Comparison of ENCODE assay signal across 25 mouse cellular contexts in genomic region chr15:99862473-99862872, GRCm38 (mm10). TPM values are rescaled to one million over a fixed set of nuclear protein-coding genes. Genes with fewer than 3 reads are reported as not detected.
DNase-seq lines count a peak whose midpoint lies in the region; ATAC-seq and TF ChIP-seq lines count a peak whose summit lies in the region.
"Had no signal": no experiment of that assay in that cellular context is flagged by ENCODE, and none has a peak within 500 bp of the region (broad histone marks: within the 10 kb centered on the region; RNA-seq: fewer than 3 reads in every experiment).

No protein-coding gene starts in this region.

- TF ChIP-seq EP300 in liver, postnatal 0 days (IDR thresholded peaks at IDR 0.05; ENCODE audit: low read depth) = no peak

- H3K4me2 ChIP-seq in forebrain, embryonic 12.5 days = no peak overlapping the region
- H3K4me2 ChIP-seq in liver, embryonic 11.5 days = no peak overlapping the region
- no peak overlapping the region for H3K4me2 ChIP-seq in liver, postnatal 0 days (ENCODE audit: low read depth, low read length)
- H3K4me2 ChIP-seq: embryonic facial prominence, embryonic 13.5 days; forebrain, embryonic 15.5 days; limb, embryonic 12.5 days; midbrain, embryonic 13.5 days had no signal

- H3K27me3 ChIP-seq in forebrain, embryonic 10.5 days (ENCODE audit: poor library complexity, severe bottlenecking) = no peaks in the 10 kb centered on the region
- H3K27me3 ChIP-seq in forebrain, embryonic 12.5 days = no peaks in the 10 kb centered on the region
- H3K27me3 ChIP-seq in liver, embryonic 11.5 days (replicated peaks; ENCODE audit: control insufficient read depth, insufficient read depth, low read length) = no peaks in the 10 kb centered on the region
- no peaks in the 10 kb centered on the region for H3K27me3 ChIP-seq in liver, postnatal 0 days (ENCODE audit: insufficient read depth, low read length)
- H3K27me3 ChIP-seq: embryonic facial prominence, embryonic 13.5 days; forebrain, embryonic 15.5 days; limb, embryonic 12.5 days; midbrain, embryonic 13.5 days had no signal

- H3K9ac ChIP-seq in forebrain, embryonic 12.5 days = no peak overlapping the region
- H3K9ac ChIP-seq in liver, embryonic 11.5 days (ENCODE audit: low read depth, low read length) = no peak overlapping the region
- H3K9ac ChIP-seq in liver, postnatal 0 days (replicated peaks) = no peak overlapping the region
- H3K9ac ChIP-seq: embryonic facial prominence, embryonic 13.5 days; forebrain, embryonic 15.5 days; limb, embryonic 12.5 days; midbrain, embryonic 13.5 days had no signal

- peaks cover 8% of the 10 kb centered on the region for H3K36me3 ChIP-seq in forebrain, embryonic 10.5 days (replicated peaks)
- no peaks in the 10 kb centered on the region for H3K36me3 ChIP-seq in forebrain, embryonic 12.5 days (replicated peaks)
- H3K36me3 ChIP-seq in liver, embryonic 11.5 days (ENCODE audit: control insufficient read depth, insufficient read depth, low read length) = no peaks in the 10 kb centered on the region
- no peaks in the 10 kb centered on the region for H3K36me3 ChIP-seq in liver, postnatal 0 days (replicated peaks; ENCODE audit: insufficient read depth, low read length)
- H3K36me3 ChIP-seq: embryonic facial prominence, embryonic 13.5 days; heart, embryonic 10.5 days; limb, embryonic 12.5 days; midbrain, embryonic 13.5 days had no signal

- H3K4me3 ChIP-seq in forebrain, embryonic 10.5 days = no peak overlapping the region
- no peak overlapping the region for H3K4me3 ChIP-seq in forebrain, embryonic 12.5 days (replicated peaks)
- no peak overlapping the region for H3K4me3 ChIP-seq in liver, embryonic 11.5 days (ENCODE audit: low read depth, low read length)
- H3K4me3 ChIP-seq in liver, postnatal 0 days (ENCODE audit: low read depth, low read length) = no peak overlapping the region
- H3K4me3 ChIP-seq: embryonic facial prominence, embryonic 13.5 days; erythroblast, embryonic 14.5 days; forebrain, embryonic 15.5 days; heart, embryonic 10.5 days; limb, embryonic 12.5 days; megakaryocyte, embryonic 14.5 days; midbrain, embryonic 13.5 days had no signal

- no peaks in the 10 kb centered on the region; the same call in 1 of the 2 replicates for H3K9me3 ChIP-seq in forebrain, embryonic 10.5 days
- H3K9me3 ChIP-seq in forebrain, embryonic 12.5 days = no peaks in the 10 kb centered on the region
- no peaks in the 10 kb centered on the region for H3K9me3 ChIP-seq in liver, embryonic 11.5 days (ENCODE audit: control insufficient read depth, low read length)
- H3K9me3 ChIP-seq in liver, postnatal 0 days (ENCODE audit: low read length) = no peaks in the 10 kb centered on the region
- H3K9me3 ChIP-seq: embryonic facial prominence, embryonic 13.5 days; forebrain, embryonic 15.5 days; heart, embryonic 10.5 days; midbrain, embryonic 13.5 days had no signal

- intact Hi-C loops in heart, postnatal 10 days (cut with DNase I) = loop anchor here (5.0 kb wide), 1 partner anchor 40 kb away; no protein-coding TSS in a partner anchor

- peaks cover 41% of the 10 kb centered on the region for H3K4me1 ChIP-seq in forebrain, embryonic 10.5 days
- peaks cover 24% of the 10 kb centered on the region for H3K4me1 ChIP-seq in forebrain, embryonic 12.5 days
- H3K4me1 ChIP-seq in liver, embryonic 11.5 days (replicated peaks; ENCODE audit: control insufficient read depth, insufficient read depth, low read length) = peaks cover 10% of the 10 kb centered on the region; the same call in 1 of the 2 replicates
- peaks cover 15% of the 10 kb centered on the region for H3K4me1 ChIP-seq in liver, postnatal 0 days (ENCODE audit: insufficient read depth)

- no peak for TF ChIP-seq CTCF in liver, postnatal 0 days (IDR thresholded peaks at IDR 0.05; ENCODE audit: low read depth)

- 76% methylated on average over 11 of the region's 11 CpGs for WGBS in forebrain, embryonic 10.5 days
- 52% methylated on average over 11 of the region's 11 CpGs for WGBS in forebrain, embryonic 12.5 days
- 60% methylated on average over 11 of the region's 11 CpGs for WGBS in liver, embryonic 11.5 days
- WGBS in liver, postnatal 0 days (ENCODE audit: insufficient replicate concordance) = 43% methylated on average over 11 of the region's 11 CpGs

- DNase-seq in forebrain, embryonic 10.5 days (ENCODE audit: extremely low spot score, low spot score) = no peak
- peak; percentile 29 for DNase-seq in liver
- no peak for DNase-seq in liver, embryonic 11.5 days (ENCODE audit: low spot score)
- DNase-seq in liver, postnatal 0 days = no peak
- DNase-seq in lung, postnatal 25 days (ENCODE audit: low spot score) = no peak
- no peak for DNase-seq in ovary, postnatal 10 days (ENCODE audit: low spot score)
- no peak for DNase-seq in heart, postnatal 10 days
- DNase-seq: adrenal gland, adult 8-10 months; cerebellum, adult 8-10 months; cerebellum, postnatal 36 days; gastrocnemius, postnatal 10 days; lung, adult 2 months; lung, postnatal 14 days; right cerebral cortex, postnatal 14 days; thymus, adult 2 months had no signal

- no peak for ATAC-seq in forebrain, embryonic 12.5 days (ENCODE audit: low FRiP score)
- no peak for ATAC-seq in liver, embryonic 11.5 days (replicated peaks; ENCODE audit: low FRiP score)
- peak; percentile 39 for ATAC-seq in liver, postnatal 0 days
- ATAC-seq: activated CD4-positive, CD25-positive, alpha-beta regulatory T cell, adult 4 months; forebrain, embryonic 15.5 days; hindbrain, postnatal 0 days; midbrain, embryonic 13.5 days had no signal

- H3K27ac ChIP-seq in forebrain, embryonic 10.5 days = 0 out of 2 replicates have a peak overlapping the region, but pooled peaks have one; percentile 8
- H3K27ac ChIP-seq in forebrain, embryonic 12.5 days = no peak overlapping the region
- no peak overlapping the region for H3K27ac ChIP-seq in liver, embryonic 11.5 days (ENCODE audit: low read depth, low read length)
- peak overlapping the region; percentile 75 for H3K27ac ChIP-seq in liver, postnatal 0 days (ENCODE audit: low read depth)
- H3K27ac ChIP-seq: embryonic facial prominence, embryonic 13.5 days; forebrain, embryonic 15.5 days; hindbrain, postnatal 0 days; limb, embryonic 12.5 days; midbrain, embryonic 13.5 days had no signal

RNA-seq across cellular contexts. Expression of gene Lima1, which starts 12.8 kb away (rescaled TPM):
- polyA plus RNA-seq in forebrain, embryonic 10.5 days (2016; fragmentation: Nextera tagmentation; extraction: Ambion mirVana) = 39.6 and 43.4 TPM in 2 replicates
- 41.0 and 47.5 TPM in 2 replicates for polyA plus RNA-seq in forebrain, embryonic 12.5 days (2016; fragmentation: Nextera tagmentation; extraction: Ambion mirVana)
- polyA plus RNA-seq in liver, embryonic 11.5 days (2014; fragmentation: Nextera tagmentation; extraction: Ambion mirVana) = 19.0 and 19.3 TPM in 2 replicates
- 14.8 and 15.0 TPM in 2 replicates for polyA plus RNA-seq in liver, postnatal 0 days (2015; fragmentation: Nextera tagmentation; extraction: Ambion mirVana)
- total RNA-seq in heart, postnatal 10 days (2021) = 10 to 100 TPM; 27.9 to 32.8 TPM

Comparison
In these comparisons a context has a peak if more than half of its experiments do, and no peak if none do; other contexts are left out.
1. H3K27ac ChIP-seq: peak in forebrain, embryonic 10.5 days (single experiment) and liver, postnatal 0 days (single experiment); none in forebrain, embryonic 12.5 days (single experiment) and liver, embryonic 11.5 days (single experiment).